Mouse (Mus musculus) heart, embryonic 11.5 days (tissue): ENCODE results near the gene Commd1. TPM values are rescaled to one million over a fixed set of nuclear protein-coding genes. Genes with fewer than 3 reads are reported as not detected.

Source experiments
- ATAC-seq: fragments of 200-750 bp; cut with Nextera tagmentation; replicated peaks from 2 replicates; pipeline ENCODE4 v1.8.0; 2017; ENCODE audit warnings: moderate library complexity; ENCODE audit not compliant: insufficient number of reproducible peaks, low FRiP score, low TSS enrichment
- H3K27ac ChIP-seq: fragments of 300-500 bp; sonication (generic); 2 replicates; pipeline ENCODE4 v1.5.1; 2014; ENCODE audit warnings: mild to moderate bottlenecking, low read depth, low read length
- H3K27me3 ChIP-seq: fragments of 300-500 bp; sonication (generic); 2 replicates; pipeline ENCODE4 v1.6.1; 2014; ENCODE audit warnings: mild to moderate bottlenecking, low read length, mixed read lengths; ENCODE audit not compliant: control insufficient read depth, insufficient read depth
- H3K36me3 ChIP-seq: fragments of 300-500 bp; sonication (generic); 2 replicates; pipeline ENCODE4 v1.6.1; 2014; ENCODE audit warnings: mild to moderate bottlenecking, low read length, moderate library complexity, mixed read lengths; ENCODE audit not compliant: control insufficient read depth, insufficient read depth
- H3K4me1 ChIP-seq: fragments of 300-500 bp; sonication (generic); 2 replicates; pipeline ENCODE4 v1.6.1; 2014; ENCODE audit warnings: low read length; ENCODE audit not compliant: control insufficient read depth, insufficient read depth
- H3K4me2 ChIP-seq: fragments of 300-500 bp; sonication (generic); 2 replicates; pipeline ENCODE4 v1.6.1; 2014; ENCODE audit warnings: mild to moderate bottlenecking, moderate library complexity
- H3K4me3 ChIP-seq: fragments of 300-500 bp; sonication (generic); 2 replicates; pipeline ENCODE4 v1.5.1; 2014; ENCODE audit warnings: low read depth, low read length
- H3K9ac ChIP-seq: fragments of 300-500 bp; sonication (generic); 2 replicates; pipeline ENCODE4 v1.6.1; 2014; ENCODE audit warnings: mild to moderate bottlenecking, low read depth, low read length, moderate library complexity
- H3K9me3 ChIP-seq: fragments of 300-500 bp; sonication (generic); replicated peaks from 2 replicates; pipeline ENCODE4 v1.6.1; 2016; ENCODE audit warnings: low read length; ENCODE audit not compliant: control insufficient read depth
- WGBS: fragments of 180-500 bp; shearing (Covaris S2); extraction: QIAGEN DNeasy Blood & Tissue Kit; methylation state at CpG from one replicate; pipeline ENCODE4 v1.1.7; 2014; ENCODE audit not compliant: insufficient replicate concordance; 5-methylcytosine and 5-hydroxymethylcytosine counted together
- polyA plus RNA-seq: library from polyadenylated mRNA; unstranded; fragments of >200 nt; fragmentation: Nextera tagmentation; extraction: Ambion mirVana; gene quantifications from 2 replicates; pipeline ENCODE4 v1.2.1, GENCODE M21; 2014

The Commd1 gene
- polyA plus RNA-seq, 1 experiment from 2014 or later = 355 TPM

- Histone ChIP-seq H3K4me1 (peaks cover 1% of the 10 kb centered on the region; the same call in 1 of the 2 replicates), H3K4me2 (no peak overlapping the region), H3K27me3 (peaks cover 3% of the 10 kb centered on the region; the same call in 1 of the 2 replicates), H3K9me3 (no peaks in the 10 kb centered on the region), H3K27ac (no peak overlapping the region), H3K9ac (no peak overlapping the region), H3K4me3 (no peak overlapping the region), H3K36me3 (no peaks in the 10 kb centered on the region)
- WGBS = 38% methylated on average over 4 of the region's 4 CpGs
- ATAC-seq = no peak
Measured at GRCm38 (mm10) chr11:22863581-22863980, 118.6 kb downstream of the Commd1 start.

GRCm38 (mm10) chr11:22861315-22861714 is 120.9 kb downstream of the Commd1 start:
- Histone ChIP-seq H3K4me2 (no peak overlapping the region), H3K27ac (no peak overlapping the region), H3K9ac (no peak overlapping the region), H3K36me3 (no peaks in the 10 kb centered on the region), H3K27me3 (peaks cover 12% of the 10 kb centered on the region; the same call in 1 of the 2 replicates), H3K9me3 (no peaks in the 10 kb centered on the region), H3K4me3 (no peak overlapping the region), H3K4me1 (peaks cover 6% of the 10 kb centered on the region; the same call in 1 of the 2 replicates)
- ATAC-seq = no peak
- WGBS = 60% methylated on average over 4 of the region's 4 CpGs

GRCm38 (mm10) chr11:22860335-22861227 is 121.6 kb downstream of the Commd1 start, which contains the start of gene B3gnt2:
Gene B3gnt2, minus strand, starts transcription at chr11:22860961.
- peak within 1 kb of the TSS; percentile 100 for H3K4me2 ChIP-seq
- no peaks in the 10 kb centered on the region for H3K36me3 ChIP-seq
- H3K4me3 ChIP-seq = peak within 1 kb of the TSS; percentile 78
- ATAC-seq = no peak
- H3K27ac ChIP-seq = peak within 1 kb of the TSS; percentile 68; the same call in 1 of the 2 replicates
- peaks cover 6% of the 10 kb centered on the region; the same call in 1 of the 2 replicates for H3K4me1 ChIP-seq
- peak within 1 kb of the TSS; percentile 81 for H3K9ac ChIP-seq
- 6% methylated on average over 41 of the region's 41 CpGs for WGBS
- peaks cover 12% of the 10 kb centered on the region; the same call in 1 of the 2 replicates for H3K27me3 ChIP-seq
- no peaks in the 10 kb centered on the region for H3K9me3 ChIP-seq

- ATAC-seq = peak; percentile 92
- no peaks in the 10 kb centered on the region for H3K36me3 ChIP-seq
- H3K27me3 ChIP-seq = peaks cover 12% of the 10 kb centered on the region; the same call in 1 of the 2 replicates
Measured at GRCm38 (mm10) chr11:22859633-22860334, 122.4 kb downstream of the Commd1 start.

GRCm38 (mm10) chr11:22859301-22859632 is 122.9 kb downstream of the Commd1 start:
- Histone ChIP-seq H3K27me3 (peaks cover 12% of the 10 kb centered on the region; the same call in 1 of the 2 replicates), H3K9me3 (no peaks in the 10 kb centered on the region), H3K36me3 (no peaks in the 10 kb centered on the region), H3K9ac (peak overlapping the region; percentile 81), H3K4me1 (peaks cover 6% of the 10 kb centered on the region; the same call in 1 of the 2 replicates), H3K4me2 (peak overlapping the region; percentile 100), H3K4me3 (peak overlapping the region; percentile 78), H3K27ac (peak overlapping the region; percentile 68)
- 0% methylated on average over 27 of the region's 41 CpGs for WGBS
- ATAC-seq = peak; percentile 64; the same call in 1 of the 2 replicates

More at GRCm38 (mm10) chr11:22859633-22860334, 122.4 kb downstream of the Commd1 start:
- under 1% methylated on average over 53 of the region's 55 CpGs for WGBS
- H3K27ac ChIP-seq = peak overlapping the region; percentile 68; the same call in 1 of the 2 replicates
- peak overlapping the region; percentile 78 for H3K4me3 ChIP-seq
- H3K4me1 ChIP-seq = peaks cover 6% of the 10 kb centered on the region; the same call in 1 of the 2 replicates
- H3K9me3 ChIP-seq = no peaks in the 10 kb centered on the region
- H3K9ac ChIP-seq = peak overlapping the region; percentile 81
- H3K4me2 ChIP-seq = peak overlapping the region; percentile 100

- Histone ChIP-seq H3K9me3 (no peaks in the 10 kb centered on the region), H3K9ac (peak overlapping the region; percentile 81), H3K27ac (no peak overlapping the region), H3K4me2 (peak overlapping the region; percentile 100), H3K27me3 (peaks cover 12% of the 10 kb centered on the region; the same call in 1 of the 2 replicates), H3K36me3 (no peaks in the 10 kb centered on the region), H3K4me3 (peak overlapping the region; percentile 78), H3K4me1 (peaks cover 7% of the 10 kb centered on the region; the same call in 1 of the 2 replicates)
- 2% methylated on average over 50 of the region's 50 CpGs for WGBS
- 0 out of 2 replicates have a peak, but pooled peaks have one; percentile 23 for ATAC-seq
Measured at GRCm38 (mm10) chr11:22858441-22859300, 123.5 kb downstream of the Commd1 start.

GRCm38 (mm10) chr11:22857705-22858440 is 124.3 kb downstream of the Commd1 start:
- Histone ChIP-seq H3K9ac (peak overlapping the region; percentile 81; the same call in 1 of the 2 replicates), H3K4me3 (peak overlapping the region; percentile 78), H3K9me3 (no peaks in the 10 kb centered on the region), H3K27me3 (peaks cover 12% of the 10 kb centered on the region; the same call in 1 of the 2 replicates), H3K36me3 (no peaks in the 10 kb centered on the region), H3K4me2 (peak overlapping the region; percentile 100), H3K4me1 (peaks cover 10% of the 10 kb centered on the region; the same call in 1 of the 2 replicates), H3K27ac (no peak overlapping the region)
- WGBS = 17% methylated on average over 25 of the region's 25 CpGs
- no peak for ATAC-seq
